Mouse (Mus musculus) stomach, postnatal 0 days (tissue): ENCODE data around the gene Rundc3a.

ENCODE experiments used
- CTCF ChIP-seq: IDR thresholded peaks from 2 replicates; pipeline ENCODE4 v1.5.1; 2016; ENCODE audit warnings: antibody characterized with exemption, low read depth, mild to moderate bottlenecking, moderate library complexity
- EP300 ChIP-seq: optimal IDR thresholded peaks from 2 replicates; pipeline ENCODE3; 2016; ENCODE audit warnings: antibody characterized with exemption

DNA sequence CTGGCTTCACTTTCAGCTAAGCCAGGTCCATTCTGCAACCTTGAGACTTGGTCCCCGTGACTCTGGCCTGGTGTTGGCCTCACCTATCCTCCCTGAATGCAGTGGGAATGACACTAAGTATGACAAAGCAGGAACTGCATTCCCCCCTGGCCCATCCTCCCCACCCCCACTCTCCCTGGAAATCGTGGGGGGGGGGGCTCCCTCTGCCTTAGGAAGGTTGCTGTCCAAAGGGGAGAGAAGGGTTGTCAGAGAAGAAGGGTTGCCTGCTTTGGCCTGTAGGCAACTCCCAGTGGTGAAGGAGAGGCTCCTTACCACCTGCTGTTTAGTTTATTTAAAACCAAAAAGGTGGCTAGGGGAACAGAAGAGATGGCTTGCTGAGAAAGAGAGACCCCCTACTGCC, 19.6 kb upstream of the Rundc3a start:
- TF ChIP-seq CTCF (no peak), EP300 (no peak)
